Mouse (Mus musculus): ENCODE results near the gene Tpm4.
"Not testable (repeated sequence)": the region's sequence is repeated elsewhere in the genome, so short reads cannot be mapped to it uniquely, and the experiment has no call there.

Tpm4 gene

DNA sequence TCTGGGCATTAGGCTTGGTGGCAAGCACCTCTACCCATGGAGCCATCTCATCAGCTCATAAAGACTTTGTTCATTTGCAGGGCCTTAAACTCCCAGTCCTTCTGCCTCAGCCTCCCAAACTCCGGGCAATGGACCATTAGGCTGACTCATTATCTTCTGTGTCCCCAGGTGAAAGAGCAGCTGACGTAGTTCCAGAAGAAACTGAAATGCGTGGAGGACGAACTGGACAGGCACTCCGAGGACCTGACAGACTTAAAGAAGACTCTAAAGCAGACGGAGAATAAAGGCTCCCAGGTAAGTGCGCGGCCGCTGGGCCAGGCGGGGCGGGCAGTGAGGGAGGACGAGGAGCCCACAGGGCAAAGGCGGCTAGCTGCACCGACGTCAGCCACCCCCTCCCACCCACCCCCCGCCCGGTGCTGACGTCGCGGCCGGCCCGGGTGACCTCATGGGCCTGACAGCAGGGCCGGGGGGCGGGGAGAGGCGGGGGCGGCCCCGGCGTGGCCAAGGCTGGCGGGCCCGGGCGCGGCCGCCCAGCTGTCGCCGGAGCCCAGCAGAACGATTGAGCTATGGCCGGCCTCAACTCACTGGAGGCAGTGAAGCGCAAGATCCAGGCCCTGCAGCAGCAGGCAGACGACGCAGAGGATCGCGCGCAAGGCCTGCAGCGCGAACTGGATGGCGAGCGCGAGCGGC lies at the start of gene Tpm4:
Gene Tpm4 (plus strand): TSS at position 220 of the 690 bp plus-strand sequence.
- Histone ChIP-seq H3K27me3 (ENCODE audit: control insufficient read depth, insufficient read depth, low read length, poor library complexity, severe bottlenecking) (no peaks in the 10 kb centered on the region), H3K36me3 (ENCODE audit: control insufficient read depth, insufficient read depth, low read length, poor library complexity, severe bottlenecking) (peaks cover 8% of the 10 kb centered on the region)
- peak; percentile 88 for DNase-seq (ENCODE audit: low read depth, low spot score)

DNA sequence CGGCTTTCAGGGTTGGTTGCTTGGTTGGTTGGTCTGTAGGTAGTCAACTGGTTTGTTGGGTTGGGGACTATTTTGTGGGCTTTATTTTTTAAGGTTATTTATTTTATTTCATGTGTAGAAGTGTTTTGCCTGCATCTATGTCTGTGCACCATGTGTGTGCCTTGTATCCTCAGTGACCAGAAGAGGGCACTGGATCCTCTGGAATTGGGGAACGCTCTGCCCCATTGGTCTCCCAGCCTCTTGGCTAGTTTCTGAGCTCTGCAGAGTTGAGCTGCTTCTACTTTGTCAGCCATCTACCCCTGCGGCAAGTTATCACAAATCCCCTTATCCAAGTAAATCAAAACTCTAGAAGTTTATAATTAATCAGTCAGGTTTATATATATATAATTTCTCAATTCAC lies 47.2 kb upstream of the Tpm4 start:
- H3K27me3 ChIP-seq (ENCODE audit: control insufficient read depth, insufficient read depth, low read length, poor library complexity, severe bottlenecking); H3K36me3 ChIP-seq (ENCODE audit: control insufficient read depth, insufficient read depth, low read length, poor library complexity, severe bottlenecking); DNase-seq (ENCODE audit: low read depth, low spot score): not testable (repeated sequence)

- not testable (repeated sequence) for H3K36me3 ChIP-seq (ENCODE audit: control insufficient read depth, insufficient read depth, low read length, poor library complexity, severe bottlenecking); DNase-seq (ENCODE audit: low read depth, low spot score); H3K27me3 ChIP-seq (ENCODE audit: control insufficient read depth, insufficient read depth, low read length, poor library complexity, severe bottlenecking)
Measured at GRCm38 (mm10) chr8:72096721-72097120, 38.1 kb upstream of the Tpm4 start.

- not testable (repeated sequence) for H3K36me3 ChIP-seq (ENCODE audit: control insufficient read depth, insufficient read depth, low read length, poor library complexity, severe bottlenecking); DNase-seq (ENCODE audit: low read depth, low spot score); H3K27me3 ChIP-seq (ENCODE audit: control insufficient read depth, insufficient read depth, low read length, poor library complexity, severe bottlenecking)
Measured at GRCm38 (mm10) chr8:72099377-72100103, 35.2 kb upstream of the Tpm4 start.

- no peaks in the 10 kb centered on the region for H3K27me3 ChIP-seq (ENCODE audit: control insufficient read depth, insufficient read depth, low read length, poor library complexity, severe bottlenecking)
- no peaks in the 10 kb centered on the region for H3K36me3 ChIP-seq (ENCODE audit: control insufficient read depth, insufficient read depth, low read length, poor library complexity, severe bottlenecking)
- DNase-seq (ENCODE audit: low read depth, low spot score) = peak; percentile 58
Measured at GRCm38 (mm10) chr8:72105165-72105564, 29.6 kb upstream of the Tpm4 start.

DNA sequence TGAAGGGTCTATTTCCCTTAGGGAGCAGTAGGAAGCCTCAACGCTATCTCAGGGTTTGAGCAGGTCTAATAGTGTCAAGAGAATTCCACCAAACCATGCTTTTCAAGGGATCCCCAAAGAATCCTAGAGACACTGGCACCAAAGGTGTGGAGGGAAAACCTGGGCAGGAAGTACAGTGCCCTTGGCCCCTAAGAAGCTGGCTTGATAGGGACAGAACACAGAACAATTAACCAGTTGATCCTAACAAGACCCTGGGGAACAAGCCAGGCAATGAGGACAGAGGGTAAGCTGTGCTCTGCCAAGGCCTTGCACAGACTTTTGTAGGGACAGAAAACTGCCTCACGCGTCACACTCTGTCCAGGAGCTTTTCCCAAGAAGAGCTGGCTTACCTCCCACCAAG lies 28.0 kb upstream of the Tpm4 start, which contains the start of gene Olfr374:
Gene Olfr374 (plus strand): TSS at position 301 of the 400 bp plus-strand sequence.
- Histone ChIP-seq H3K36me3 (ENCODE audit: control insufficient read depth, insufficient read depth, low read length, poor library complexity, severe bottlenecking) (no peaks in the 10 kb centered on the region), H3K27me3 (ENCODE audit: control insufficient read depth, insufficient read depth, low read length, poor library complexity, severe bottlenecking) (no peaks in the 10 kb centered on the region)
- no peak for DNase-seq (ENCODE audit: low read depth, low spot score)

GRCm38 (mm10) chr8:72110876-72111275 lies 23.9 kb upstream of the Tpm4 start:
- Histone ChIP-seq H3K36me3 (ENCODE audit: control insufficient read depth, insufficient read depth, low read length, poor library complexity, severe bottlenecking) (no peaks in the 10 kb centered on the region), H3K27me3 (ENCODE audit: control insufficient read depth, insufficient read depth, low read length, poor library complexity, severe bottlenecking) (no peaks in the 10 kb centered on the region)
- DNase-seq (ENCODE audit: low read depth, low spot score) = peak; percentile 81

- H3K36me3 ChIP-seq (ENCODE audit: control insufficient read depth, insufficient read depth, low read length, poor library complexity, severe bottlenecking) = no peaks in the 10 kb centered on the region
- no peaks in the 10 kb centered on the region for H3K27me3 ChIP-seq (ENCODE audit: control insufficient read depth, insufficient read depth, low read length, poor library complexity, severe bottlenecking)
- peak; percentile 31 for DNase-seq (ENCODE audit: low read depth, low spot score)
Measured at GRCm38 (mm10) chr8:72112486-72112885, 22.3 kb upstream of the Tpm4 start.

- Histone ChIP-seq H3K27me3 (ENCODE audit: control insufficient read depth, insufficient read depth, low read length, poor library complexity, severe bottlenecking) (no peaks in the 10 kb centered on the region), H3K36me3 (ENCODE audit: control insufficient read depth, insufficient read depth, low read length, poor library complexity, severe bottlenecking) (no peaks in the 10 kb centered on the region)
- DNase-seq (ENCODE audit: low read depth, low spot score) = no peak
Measured at GRCm38 (mm10) chr8:72115202-72115601, 19.6 kb upstream of the Tpm4 start.

DNA sequence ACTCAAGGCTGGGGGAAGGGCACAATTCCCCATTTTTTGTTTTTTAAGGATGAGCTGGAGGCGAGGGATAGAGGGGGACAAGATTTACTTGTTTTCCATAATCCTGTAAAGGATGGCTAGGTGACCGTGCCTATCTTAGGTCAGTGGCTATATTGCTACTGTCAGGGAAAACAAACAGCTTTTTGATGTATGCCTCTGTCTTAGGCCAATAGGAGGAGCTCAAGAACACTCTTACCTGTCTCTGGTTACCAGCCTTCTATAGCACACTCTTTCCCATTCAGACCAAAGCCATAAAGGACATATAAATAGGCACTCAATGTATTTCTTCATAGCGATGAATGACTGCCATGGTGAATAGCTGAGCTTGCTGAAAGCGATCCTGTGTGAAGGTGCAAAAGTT lies 16.2 kb upstream of the Tpm4 start:
- DNase-seq (ENCODE audit: low read depth, low spot score) = peak; percentile 52
- Histone ChIP-seq H3K27me3 (ENCODE audit: control insufficient read depth, insufficient read depth, low read length, poor library complexity, severe bottlenecking) (no peaks in the 10 kb centered on the region), H3K36me3 (ENCODE audit: control insufficient read depth, insufficient read depth, low read length, poor library complexity, severe bottlenecking) (no peaks in the 10 kb centered on the region)

DNA sequence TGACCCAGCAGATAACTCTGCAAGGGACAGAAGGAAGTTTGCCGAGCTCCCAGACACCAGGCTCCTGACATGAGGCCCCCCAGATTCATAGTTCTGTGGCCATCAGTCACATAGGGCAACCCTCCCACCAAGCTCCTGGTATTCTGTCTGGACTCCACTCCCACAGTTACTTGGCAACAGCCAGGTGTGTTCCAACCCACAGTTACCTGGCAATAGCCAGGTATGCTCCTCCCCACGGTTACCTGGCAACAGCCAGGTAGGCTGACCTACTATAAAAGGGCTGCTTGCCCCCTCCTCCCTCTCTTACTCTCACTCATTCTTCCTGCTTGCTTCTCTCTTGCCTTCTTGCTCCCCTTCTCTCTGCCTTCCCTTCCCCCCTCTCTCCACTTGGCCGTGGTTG lies 13.3 kb upstream of the Tpm4 start:
- not testable (repeated sequence) for H3K27me3 ChIP-seq (ENCODE audit: control insufficient read depth, insufficient read depth, low read length, poor library complexity, severe bottlenecking); DNase-seq (ENCODE audit: low read depth, low spot score); H3K36me3 ChIP-seq (ENCODE audit: control insufficient read depth, insufficient read depth, low read length, poor library complexity, severe bottlenecking)

DNA sequence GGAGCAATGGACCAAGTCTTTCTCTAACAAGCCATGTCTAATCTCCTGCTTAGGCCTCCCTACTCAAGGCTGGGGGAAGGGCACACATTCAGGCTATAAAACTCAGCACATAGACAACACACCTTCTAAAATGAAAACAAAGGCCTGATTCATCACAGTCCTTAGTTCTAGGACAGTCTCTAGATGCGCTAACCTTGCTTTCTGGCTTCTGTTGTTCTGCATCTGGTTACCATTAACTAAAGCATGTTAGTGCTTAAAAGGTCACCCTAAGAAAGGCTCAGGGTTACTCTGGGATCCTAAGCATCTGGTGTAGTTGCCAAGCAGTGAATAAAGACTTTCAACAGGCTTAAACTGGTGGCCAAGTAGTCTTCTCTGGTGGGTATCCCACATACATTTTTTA lies 12.8 kb upstream of the Tpm4 start:
- DNase-seq (ENCODE audit: low read depth, low spot score) = no peak
- no peaks in the 10 kb centered on the region for H3K36me3 ChIP-seq (ENCODE audit: control insufficient read depth, insufficient read depth, low read length, poor library complexity, severe bottlenecking)
- no peaks in the 10 kb centered on the region for H3K27me3 ChIP-seq (ENCODE audit: control insufficient read depth, insufficient read depth, low read length, poor library complexity, severe bottlenecking)

DNA sequence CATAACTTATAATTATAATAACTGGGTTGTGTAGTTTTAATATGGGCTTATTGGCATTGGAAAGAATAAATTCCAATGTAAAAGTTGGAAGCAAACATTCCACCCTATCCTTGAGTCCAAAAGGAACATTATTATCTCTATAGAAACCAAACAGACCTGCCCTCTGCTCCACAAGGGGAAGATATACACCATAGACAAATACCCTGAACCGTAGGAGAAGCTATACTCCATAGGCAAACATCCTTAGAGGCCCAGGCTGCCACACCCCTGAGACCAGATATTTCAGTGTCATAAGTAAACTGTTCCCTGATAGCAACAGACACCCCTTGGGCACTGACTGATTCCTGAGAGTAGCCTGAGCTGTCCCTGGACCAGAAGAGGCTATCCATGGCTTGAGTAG lies 6.9 kb upstream of the Tpm4 start:
- no peak for DNase-seq (ENCODE audit: low read depth, low spot score)

GRCm38 (mm10) chr8:72131251-72131650 lies 3.5 kb upstream of the Tpm4 start:
- H3K27me3 ChIP-seq (ENCODE audit: control insufficient read depth, insufficient read depth, low read length, poor library complexity, severe bottlenecking) = no peaks in the 10 kb centered on the region
- DNase-seq (ENCODE audit: low read depth, low spot score) = no peak
- no peaks in the 10 kb centered on the region for H3K36me3 ChIP-seq (ENCODE audit: control insufficient read depth, insufficient read depth, low read length, poor library complexity, severe bottlenecking)

More for the DNA sequence above, 6.9 kb upstream of the Tpm4 start:
- H3K27me3 ChIP-seq (ENCODE audit: control insufficient read depth, insufficient read depth, low read length, poor library complexity, severe bottlenecking) = no peaks in the 10 kb centered on the region
- no peaks in the 10 kb centered on the region for H3K36me3 ChIP-seq (ENCODE audit: control insufficient read depth, insufficient read depth, low read length, poor library complexity, severe bottlenecking)

DNA sequence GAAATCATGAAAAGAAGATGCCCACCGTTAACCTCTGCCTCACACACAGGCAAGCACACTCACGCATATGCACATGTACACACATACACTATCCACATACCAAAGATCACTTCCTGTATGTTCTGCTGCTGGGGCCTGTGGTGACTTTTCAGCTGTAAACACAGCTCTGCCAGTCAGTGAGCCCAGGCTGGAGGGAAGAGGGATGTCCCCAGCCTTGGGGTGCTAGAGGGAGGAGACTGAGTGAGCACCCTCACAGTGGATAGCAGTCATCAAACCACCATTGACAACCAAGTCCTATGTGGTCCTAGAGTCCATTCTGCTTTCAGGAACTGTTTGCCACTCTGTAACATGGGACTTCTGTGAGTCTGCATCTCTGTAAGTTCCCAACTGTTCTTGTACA lies 2.9 kb upstream of the Tpm4 start:
- peak; percentile 46 for DNase-seq (ENCODE audit: low read depth, low spot score)
- Histone ChIP-seq H3K36me3 (ENCODE audit: control insufficient read depth, insufficient read depth, low read length, poor library complexity, severe bottlenecking) (no peaks in the 10 kb centered on the region), H3K27me3 (ENCODE audit: control insufficient read depth, insufficient read depth, low read length, poor library complexity, severe bottlenecking) (no peaks in the 10 kb centered on the region)
